9 mouse cellular contexts compared by ENCODE assay signal in the genomic region with DNA sequence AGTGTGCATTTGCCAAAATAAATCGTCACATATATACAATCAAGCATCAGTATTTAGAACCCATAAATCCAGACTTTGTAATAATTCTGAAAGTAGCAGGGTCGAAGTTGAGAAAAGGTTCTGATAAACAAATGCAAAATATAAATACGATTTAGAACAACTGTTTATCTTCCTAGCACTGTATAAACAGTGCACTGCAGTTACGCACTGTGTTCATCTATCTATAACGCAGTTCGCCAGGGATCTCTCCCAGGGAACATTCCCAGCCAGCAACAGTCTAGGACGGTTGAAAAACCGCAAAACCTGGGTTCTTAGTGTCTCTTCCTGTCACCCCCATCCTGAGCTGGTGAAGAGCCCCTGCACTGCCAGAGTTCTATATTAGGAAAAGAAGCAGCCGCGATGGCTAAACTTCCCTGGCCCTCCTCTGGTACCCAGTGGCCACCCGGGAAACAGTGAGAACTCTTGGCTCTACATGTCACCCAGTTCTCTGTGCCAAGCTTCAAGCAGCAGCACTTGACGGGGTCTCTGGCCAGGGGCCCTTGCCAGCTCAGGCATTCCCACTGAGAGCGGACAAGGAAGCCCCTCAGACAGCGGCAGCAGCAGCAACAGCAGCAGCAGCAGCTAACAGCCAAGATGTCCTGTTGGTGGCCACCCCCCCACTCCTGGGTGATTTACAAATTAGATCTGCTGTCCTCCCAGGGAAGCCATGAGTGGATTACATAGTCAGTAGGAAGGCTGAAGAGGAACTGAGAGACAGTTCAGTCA. TPM values are rescaled to one million over a fixed set of nuclear protein-coding genes. Genes with fewer than 3 reads are reported as not detected.
A peak's percentile ranks its signal among the peaks of the same experiment; 100 is the strongest.
DNase-seq lines count a peak whose midpoint lies in the region; ATAC-seq lines count a peak whose summit lies in the region.
"Had no signal": no experiment of that assay in that cellular context is flagged by ENCODE, and none has a peak within 500 bp of the region (broad histone marks: within the 10 kb centered on the region; RNA-seq: fewer than 3 reads in every experiment).

No protein-coding gene starts in this region.

- peaks cover 90% of the 10 kb centered on the region for H3K4me1 ChIP-seq in kidney, embryonic 16.5 days (ENCODE audit: insufficient read depth, low read length)
- peaks cover 94% of the 10 kb centered on the region for H3K4me1 ChIP-seq in embryonic facial prominence, embryonic 13.5 days
- H3K4me1 ChIP-seq in forebrain, embryonic 16.5 days (replicated peaks; ENCODE audit: control insufficient read depth, insufficient read depth, low read length), result peaks cover 29% of the 10 kb centered on the region
- peaks cover 92% of the 10 kb centered on the region for H3K4me1 ChIP-seq in limb, embryonic 15.5 days

- ATAC-seq in kidney, embryonic 16.5 days (ENCODE audit: low FRiP score, low TSS enrichment), result no peak
- ATAC-seq in embryonic facial prominence, embryonic 13.5 days (ENCODE audit: insufficient number of reproducible peaks, insufficient read depth, low FRiP score, low TSS enrichment, low read depth), result no peak
- ATAC-seq in forebrain, embryonic 16.5 days, result peak; percentile 26; the same call in 1 of the 2 replicates
- no peak for ATAC-seq in limb, embryonic 15.5 days (ENCODE audit: insufficient number of reproducible peaks, low FRiP score, low TSS enrichment, low read depth)

- DNase-seq in kidney, postnatal 25 days, result no peak
- DNase-seq in thymus, postnatal 10 days (ENCODE audit: low spot score in 2 of 2), result no peak
- DNase-seq in T-cell, adult 2 months (ENCODE audit: low spot score), result no peak
- DNase-seq in left cerebral cortex, postnatal 36 days (ENCODE audit: low spot score in 2 of 2), result no peak

- H3K9me3 ChIP-seq in kidney, embryonic 16.5 days (ENCODE audit: low read length), result no peaks in the 10 kb centered on the region
- no peaks in the 10 kb centered on the region for H3K9me3 ChIP-seq in embryonic facial prominence, embryonic 13.5 days
- no peaks in the 10 kb centered on the region for H3K9me3 ChIP-seq in forebrain, embryonic 16.5 days (ENCODE audit: control insufficient read depth, low read length)
- H3K9me3 ChIP-seq in limb, embryonic 15.5 days, result no peaks in the 10 kb centered on the region

- H3K9ac ChIP-seq in kidney, embryonic 16.5 days (replicated peaks; ENCODE audit: low read length), result peak overlapping the region; percentile 11; the same call in 1 of the 2 replicates
- H3K9ac ChIP-seq in embryonic facial prominence, embryonic 13.5 days, result 0 out of 2 replicates have a peak overlapping the region, but pooled peaks have one; percentile 28
- no peak overlapping the region for H3K9ac ChIP-seq in forebrain, embryonic 16.5 days (replicated peaks; ENCODE audit: low read depth, low read length)
- H3K9ac ChIP-seq in limb, embryonic 15.5 days, result no peak overlapping the region

- H3K27ac ChIP-seq in kidney, embryonic 16.5 days (ENCODE audit: low read length), result peak overlapping the region; percentile 82
- peak overlapping the region; percentile 76 for H3K27ac ChIP-seq in embryonic facial prominence, embryonic 13.5 days
- no peak overlapping the region for H3K27ac ChIP-seq in forebrain, embryonic 16.5 days (ENCODE audit: low read length)
- peak overlapping the region; percentile 72 for H3K27ac ChIP-seq in limb, embryonic 15.5 days

- H3K4me2 ChIP-seq in kidney, embryonic 16.5 days (replicated peaks; ENCODE audit: low read depth, low read length), result no peak overlapping the region
- H3K4me2 ChIP-seq in embryonic facial prominence, embryonic 13.5 days, result no peak overlapping the region
- H3K4me2 ChIP-seq in forebrain, embryonic 16.5 days (ENCODE audit: low read length), result no peak overlapping the region
- H3K4me2 ChIP-seq in limb, embryonic 15.5 days, result no peak overlapping the region

- intact Hi-C loops in left cerebral cortex, postnatal 36 days (cut with DNase I), result no loop called here

- H3K36me3 ChIP-seq in kidney, embryonic 16.5 days (ENCODE audit: insufficient read depth, low read length), result 0 out of 2 replicates have a peak, but pooled peaks cover 3% of the 10 kb centered on the region
- peaks cover 3% of the 10 kb centered on the region; the same call in 1 of the 2 replicates for H3K36me3 ChIP-seq in embryonic facial prominence, embryonic 13.5 days
- H3K36me3 ChIP-seq in forebrain, embryonic 16.5 days (ENCODE audit: control insufficient read depth, insufficient read depth), result no peaks in the 10 kb centered on the region
- no peaks in the 10 kb centered on the region for H3K36me3 ChIP-seq in limb, embryonic 15.5 days

- H3K27me3 ChIP-seq in kidney, embryonic 16.5 days (ENCODE audit: insufficient read depth, low read length), result no peaks in the 10 kb centered on the region
- no peaks in the 10 kb centered on the region for H3K27me3 ChIP-seq in embryonic facial prominence, embryonic 13.5 days
- no peaks in the 10 kb centered on the region for H3K27me3 ChIP-seq in forebrain, embryonic 16.5 days (replicated peaks; ENCODE audit: control insufficient read depth, insufficient read depth, low read length)
- H3K27me3 ChIP-seq in limb, embryonic 15.5 days, result no peaks in the 10 kb centered on the region
- H3K27me3 ChIP-seq: Patski had no signal

- H3K4me3 ChIP-seq in kidney, embryonic 16.5 days (ENCODE audit: low read length), result no peak overlapping the region
- no peak overlapping the region for H3K4me3 ChIP-seq in embryonic facial prominence, embryonic 13.5 days
- H3K4me3 ChIP-seq in forebrain, embryonic 16.5 days (replicated peaks; ENCODE audit: low read length), result no peak overlapping the region
- H3K4me3 ChIP-seq in limb, embryonic 15.5 days, result no peak overlapping the region

- WGBS in kidney, embryonic 16.5 days, result 56% methylated on average over 14 of the region's 14 CpGs
- WGBS in embryonic facial prominence, embryonic 13.5 days, result 69% methylated on average over 14 of the region's 14 CpGs
- WGBS in forebrain, embryonic 16.5 days, result 58% methylated on average over 14 of the region's 14 CpGs
- WGBS in limb, embryonic 15.5 days, result 60% methylated on average over 14 of the region's 14 CpGs

RNA-seq across cellular contexts. Expression of a gene that starts 54.3 kb away (rescaled TPM):
- polyA plus RNA-seq in kidney, embryonic 16.5 days (2015; fragmentation: Nextera tagmentation; extraction: Ambion mirVana), result 8.1 and 8.4 TPM in 2 replicates
- 16.7 and 17.4 TPM in 2 replicates for polyA plus RNA-seq in embryonic facial prominence, embryonic 13.5 days (2015; fragmentation: Nextera tagmentation; extraction: Ambion mirVana)
- 1.5 and 1.6 TPM in 2 replicates for polyA plus RNA-seq in forebrain, embryonic 16.5 days (2015; fragmentation: Nextera tagmentation; extraction: Ambion mirVana)
- polyA plus RNA-seq in limb, embryonic 15.5 days (2015; fragmentation: Nextera tagmentation; extraction: Ambion mirVana), result 7.1 and 9.4 TPM in 2 replicates
- 1 to 10 TPM; 1.7 to 3.6 TPM for total RNA-seq in left cerebral cortex, postnatal 36 days (2021)

Comparison
In these comparisons a context has a peak if more than half of its experiments do, and no peak if none do; other contexts are left out.
1. H3K9ac ChIP-seq: peak in kidney, embryonic 16.5 days (single experiment) and embryonic facial prominence, embryonic 13.5 days (single experiment); none in forebrain, embryonic 16.5 days (single experiment) and limb, embryonic 15.5 days (single experiment).